Mouse (Mus musculus) gonadal fat pad, adult 2 months (tissue): ENCODE data around the gene Diaph2. TPM values are rescaled to one million over a fixed set of nuclear protein-coding genes. Genes with fewer than 3 reads are reported as not detected.
"Not testable (repeated sequence)": the region's sequence is repeated elsewhere in the genome, so short reads cannot be mapped to it uniquely, and the experiment has no call there.

ENCODE experiments used
- DNase-seq: peaks from one replicate; pipeline ENCODE4 v3.0.0-alpha.2; 2012; ENCODE audit warnings: low read depth
- polyA plus RNA-seq: library from polyadenylated mRNA; depleted of rRNA; stranded (reverse); fragments of >200 nt; gene quantifications from 2 replicates; pipeline ENCODE4 v1.2.3, GENCODE M21; 2012; rRNA removed

The Diaph2 gene
- 3.5 and 4.7 TPM in 2 replicates for polyA plus RNA-seq

DNA sequence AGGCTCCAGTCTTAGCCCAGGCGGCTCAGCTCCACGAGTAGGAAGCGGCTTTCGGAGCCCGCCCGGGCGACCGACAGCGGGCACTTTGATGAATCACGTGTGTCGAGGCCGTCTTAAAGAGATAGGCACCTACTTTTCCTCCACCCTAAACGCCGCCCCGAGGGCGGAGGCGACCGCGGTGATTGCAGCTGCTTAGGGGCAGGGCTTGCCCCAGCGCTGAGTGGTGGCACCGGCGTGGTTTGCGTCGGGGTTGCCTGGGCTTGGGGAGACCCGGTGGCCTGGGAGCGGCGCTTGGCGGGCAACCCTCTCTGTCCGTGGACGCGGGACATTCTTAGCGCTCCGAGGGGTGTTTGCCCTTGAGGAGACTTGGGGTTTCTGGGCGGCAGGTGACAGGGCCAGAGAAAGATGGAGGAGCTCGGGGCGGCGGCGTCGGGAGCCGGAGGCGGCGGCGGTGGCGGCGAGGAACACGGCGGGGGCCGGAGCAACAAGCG, at the start of gene Diaph2:
Diaph2 (plus strand) TSS at position 172 of the 491 bp plus-strand sequence.
- DNase-seq, result no peak

- no peak for DNase-seq
Measured at GRCm38 (mm10) chrX:129701634-129702312, 47.8 kb upstream of the Diaph2 start.

GRCm38 (mm10) chrX:129709656-129710055, 39.9 kb upstream of the Diaph2 start:
- no peak for DNase-seq

DNA sequence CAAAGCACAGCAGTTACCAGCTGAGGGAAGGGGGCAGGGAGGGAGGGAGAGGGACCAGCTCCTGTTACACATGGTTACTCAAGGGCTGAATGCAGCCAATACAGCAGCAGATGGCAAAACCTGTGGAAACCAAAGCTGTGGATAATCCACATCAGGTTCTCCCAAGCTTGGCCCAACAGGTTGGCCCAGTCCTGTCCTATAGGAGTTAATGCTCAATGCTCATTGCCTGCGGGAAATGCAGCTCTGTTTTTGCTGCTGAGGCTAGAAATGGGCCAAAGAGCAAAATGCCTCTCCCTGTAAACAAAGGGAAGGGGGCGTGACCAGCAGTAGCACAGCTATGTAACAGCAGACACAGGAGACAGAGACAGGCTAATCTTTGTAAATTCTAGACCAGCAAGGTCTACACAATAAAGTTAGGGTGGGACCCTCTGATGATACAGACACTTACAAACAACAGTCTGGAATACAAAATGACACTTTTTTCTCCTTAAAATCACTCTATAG, 20.8 kb upstream of the Diaph2 start:
- peak; percentile 62 for DNase-seq

DNA sequence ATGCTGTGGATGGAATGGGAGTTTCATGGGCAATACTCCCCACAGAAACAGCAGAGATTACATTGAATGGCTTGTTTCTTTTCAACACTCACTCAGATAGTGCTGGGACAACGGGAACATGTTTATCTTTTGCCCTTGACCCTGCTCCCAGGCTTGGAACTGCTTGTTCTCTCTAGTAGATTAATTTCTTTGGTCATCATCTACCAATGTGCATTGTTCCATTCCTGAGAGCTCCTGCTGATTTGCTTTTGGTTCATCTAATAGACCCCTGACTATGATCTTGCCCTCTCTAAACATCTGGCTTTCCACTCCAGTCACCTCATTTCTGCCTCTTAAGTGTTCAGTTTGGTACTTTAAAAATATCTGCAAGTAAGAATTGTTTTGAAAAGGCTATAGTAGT, 13.0 kb upstream of the Diaph2 start:
- no peak for DNase-seq

DNA sequence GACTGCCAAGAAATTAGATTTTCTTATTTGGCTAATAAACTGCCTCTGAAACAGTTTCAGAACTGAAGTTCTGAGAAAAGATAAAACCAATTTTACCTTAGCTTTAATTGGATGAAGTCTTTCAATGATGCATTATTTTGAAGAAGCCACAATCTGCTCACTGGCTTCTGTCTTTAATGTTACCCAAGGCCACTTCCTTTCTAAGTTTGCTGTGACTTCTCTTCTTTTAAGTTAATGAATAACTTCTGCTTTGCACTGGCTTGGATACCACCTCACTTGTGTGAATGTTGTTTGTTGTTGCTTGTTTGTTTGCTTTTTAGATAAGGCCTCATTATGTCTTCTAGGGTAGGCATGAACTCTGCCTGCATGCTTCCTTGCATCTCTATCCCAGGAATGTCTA, 10.3 kb upstream of the Diaph2 start:
- no peak for DNase-seq

GRCm38 (mm10) chrX:129742981-129743380, 6.6 kb upstream of the Diaph2 start:
- DNase-seq, result no peak

GRCm38 (mm10) chrX:129745976-129746375, 3.6 kb upstream of the Diaph2 start:
- DNase-seq, result no peak

GRCm38 (mm10) chrX:129749102-129749501, 440 bp upstream of the Diaph2 start:
- no peak for DNase-seq

DNA sequence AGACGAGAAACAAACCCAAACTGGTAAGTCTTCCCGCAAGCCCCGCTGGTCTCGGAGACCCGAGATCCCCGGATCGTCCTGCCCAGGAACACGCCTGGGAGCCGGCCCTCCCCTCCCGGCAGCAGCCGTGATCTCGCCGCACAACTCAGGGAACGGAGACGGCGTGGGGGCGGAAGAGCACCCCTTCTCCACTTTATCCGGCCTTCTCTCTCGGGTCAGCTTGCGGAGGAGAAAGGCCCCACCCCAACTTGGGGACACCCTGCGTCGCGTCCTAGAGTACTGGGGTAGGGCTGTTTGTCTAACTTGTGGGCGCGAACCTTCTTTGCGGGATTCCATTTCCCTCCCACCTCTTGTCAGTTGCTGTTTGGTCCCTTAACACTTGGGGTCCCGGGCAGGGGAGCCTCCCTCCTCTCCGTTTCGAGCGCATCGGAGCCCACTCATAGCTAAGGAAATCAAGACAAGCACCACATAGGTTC, 590 bp downstream of the Diaph2 start:
- no peak for DNase-seq

- no peak for DNase-seq
Measured at GRCm38 (mm10) chrX:129750606-129751005, 1.1 kb downstream of the Diaph2 start.

DNA sequence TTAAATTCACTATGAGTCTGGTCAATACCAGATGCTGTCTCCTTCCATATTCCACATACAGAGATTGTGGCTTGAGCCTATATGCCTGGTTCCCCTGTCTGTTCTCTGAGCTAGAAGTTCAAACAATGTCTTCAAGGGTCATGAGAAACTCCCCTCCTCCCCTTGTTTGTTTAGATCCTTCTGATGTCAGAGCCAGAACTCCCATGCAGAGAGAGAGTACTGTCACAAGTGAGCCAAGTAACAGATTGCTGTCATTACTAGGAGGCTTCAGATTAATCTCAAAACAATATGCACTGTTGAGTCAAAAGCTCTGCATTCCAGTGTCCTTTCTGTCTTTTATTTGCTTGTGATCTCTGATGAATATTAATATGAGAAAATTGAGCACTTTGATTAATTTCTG, 7.1 kb downstream of the Diaph2 start:
- DNase-seq, result no peak

- DNase-seq, result no peak
Measured at GRCm38 (mm10) chrX:129762649-129763048, 13.1 kb downstream of the Diaph2 start.

- no peak for DNase-seq
Measured at GRCm38 (mm10) chrX:129765378-129765777, 15.8 kb downstream of the Diaph2 start.

DNA sequence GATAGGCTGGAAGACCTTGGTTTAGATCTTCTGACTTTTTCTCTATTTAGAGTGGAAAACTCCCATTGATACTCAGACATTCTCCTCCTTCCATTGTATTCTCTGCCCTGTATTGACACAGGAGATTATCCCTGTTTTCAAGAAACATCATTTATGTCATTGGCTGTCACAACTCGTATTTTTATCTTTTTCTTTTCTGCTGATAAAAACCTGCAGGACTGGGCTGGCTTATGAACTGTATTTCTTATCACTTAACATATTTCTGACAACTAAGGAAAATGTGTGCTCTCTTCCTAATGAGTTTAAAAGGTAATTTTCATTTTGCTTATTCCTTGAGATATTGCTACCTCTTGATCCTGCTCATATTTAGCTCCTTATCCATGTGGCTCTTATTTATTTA, 17.3 kb downstream of the Diaph2 start:
- DNase-seq, result no peak

DNA sequence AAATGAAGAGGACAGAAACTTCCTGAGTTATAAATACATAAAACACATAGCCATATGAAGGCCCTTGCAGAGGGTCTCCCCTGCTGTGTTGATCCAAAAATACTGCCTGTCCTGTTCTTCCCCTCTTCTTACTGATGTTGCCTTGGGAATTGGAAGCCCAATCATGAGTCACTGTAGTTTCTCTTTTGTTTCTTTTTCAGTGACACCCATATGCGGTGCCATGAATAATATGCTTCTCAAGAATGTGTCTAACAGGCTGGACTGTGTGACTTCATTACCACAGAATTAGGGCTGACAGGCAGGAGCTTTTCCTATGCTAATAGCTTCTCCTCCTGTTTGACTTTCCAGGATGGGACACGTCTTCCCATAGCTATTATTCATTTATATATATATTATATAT, 21.1 kb downstream of the Diaph2 start:
- no peak for DNase-seq

DNA sequence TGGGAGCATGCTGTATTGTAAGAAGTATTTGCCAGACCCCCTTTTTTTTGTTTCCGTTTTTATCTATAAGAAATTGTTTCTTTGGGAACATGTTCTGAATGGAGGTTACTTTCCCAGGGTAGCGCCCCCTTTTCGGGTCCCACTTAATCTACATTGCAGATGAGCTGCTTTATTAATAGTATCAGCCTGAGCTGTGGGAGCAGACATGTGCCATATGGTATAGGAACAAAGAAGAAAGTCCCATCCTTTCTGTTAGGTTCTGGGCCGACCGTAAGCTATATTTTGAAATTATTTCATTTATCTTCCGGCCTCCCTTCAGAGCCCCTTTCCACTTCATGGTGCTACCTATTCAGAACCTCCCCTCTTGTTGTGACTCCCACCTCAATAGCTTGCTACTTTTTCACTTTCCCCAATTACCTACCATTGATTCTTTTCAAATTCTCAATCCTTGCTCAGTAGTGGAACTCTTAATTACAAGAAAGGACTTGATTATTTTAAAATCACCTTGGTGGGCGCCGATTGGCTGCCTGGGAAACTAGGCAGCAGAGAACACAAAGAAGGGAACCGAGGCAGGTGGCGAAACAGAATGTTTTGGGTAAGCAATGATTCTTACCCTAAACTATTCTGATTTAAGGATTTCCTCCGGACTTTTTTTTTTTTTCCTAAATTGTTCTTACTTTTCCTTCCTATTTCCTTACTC, 24.2 kb downstream of the Diaph2 start:
- no peak for DNase-seq

DNA sequence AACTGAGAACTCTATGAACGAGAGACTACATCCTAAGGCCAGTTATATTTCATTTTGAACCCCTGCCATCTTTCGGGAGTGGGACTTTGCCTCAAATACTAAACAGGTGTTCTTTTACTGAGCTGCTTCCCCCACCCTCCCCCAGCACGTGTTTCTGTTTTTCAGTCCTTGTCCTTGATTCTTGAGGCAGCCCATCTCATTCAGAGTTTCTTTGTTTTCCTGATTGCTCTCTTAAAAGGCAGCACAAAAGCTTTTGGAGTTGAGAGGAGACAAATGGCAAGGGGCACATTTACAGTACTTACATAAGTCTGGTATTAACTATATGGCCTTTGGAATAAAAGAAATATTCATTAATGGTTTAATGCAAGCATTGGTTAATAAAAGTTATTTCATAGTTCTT, 24.9 kb downstream of the Diaph2 start:
- DNase-seq, result no peak

GRCm38 (mm10) chrX:129776761-129777160, 27.2 kb downstream of the Diaph2 start:
- DNase-seq, result no peak

DNA sequence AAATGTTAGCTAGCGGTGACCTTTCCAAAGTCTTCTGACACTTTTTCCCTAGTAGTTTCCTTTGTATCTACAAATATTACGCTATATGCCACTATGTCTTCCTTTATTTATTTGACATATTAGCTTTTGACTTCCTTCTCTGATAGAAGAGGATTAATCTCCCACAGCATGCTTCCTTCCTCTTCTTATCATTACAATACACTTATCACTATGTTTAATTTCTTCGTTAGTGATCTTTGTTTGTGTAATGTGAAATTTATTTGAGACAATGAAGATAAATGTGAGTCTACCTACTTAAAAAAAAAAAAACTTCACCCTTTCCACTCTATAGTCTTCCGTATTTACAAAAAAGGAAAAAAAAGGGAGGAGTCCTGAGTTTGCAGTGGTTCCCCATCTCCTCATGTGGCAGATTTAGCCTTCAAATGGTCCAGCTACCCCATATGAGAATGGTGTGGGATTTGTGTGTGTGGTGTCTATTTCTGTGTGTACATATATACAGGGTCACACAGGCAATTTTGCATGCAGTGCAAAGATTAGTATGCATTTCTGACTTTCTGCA, 27.9 kb downstream of the Diaph2 start:
- no peak for DNase-seq

DNA sequence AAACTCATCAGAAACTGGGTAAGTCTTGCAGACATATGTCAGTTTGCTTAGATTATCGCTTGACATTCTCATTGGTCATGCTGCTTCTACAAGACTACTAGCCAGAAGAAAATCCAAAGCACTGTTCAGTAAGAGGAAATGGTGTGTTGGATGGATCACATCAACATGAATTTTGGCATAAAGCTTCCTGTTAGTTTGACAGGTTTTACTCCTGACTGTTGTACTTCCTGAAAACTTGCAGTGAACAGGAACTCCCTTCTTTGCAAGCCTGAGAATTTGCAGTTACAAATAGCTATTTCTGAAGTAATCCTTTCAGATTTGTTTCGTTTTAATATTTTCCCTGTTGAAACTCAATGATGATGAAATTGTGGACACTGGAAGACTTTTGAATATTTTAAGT, 32.3 kb downstream of the Diaph2 start:
- no peak for DNase-seq

DNA sequence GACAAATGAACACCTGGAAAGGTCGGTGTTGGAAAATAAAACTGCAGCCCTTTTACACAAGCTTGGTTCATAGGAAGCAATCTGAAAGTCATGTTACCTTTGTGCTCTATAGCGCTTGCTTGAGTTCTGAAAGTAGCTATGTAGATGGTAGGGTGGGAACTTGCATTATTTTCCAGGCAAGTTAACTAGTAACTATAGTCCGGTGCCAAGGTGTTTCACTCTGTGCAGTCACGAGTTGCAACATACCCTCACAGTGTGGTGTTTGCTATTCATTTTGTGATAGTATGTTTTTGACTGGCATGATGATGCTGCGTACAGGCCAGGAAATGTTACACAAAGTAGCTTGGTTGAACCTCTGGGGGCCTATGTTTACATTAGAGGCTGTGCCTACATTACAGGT, 34.5 kb downstream of the Diaph2 start:
- DNase-seq, result no peak

GRCm38 (mm10) chrX:129799920-129800319, 50.4 kb downstream of the Diaph2 start:
- DNase-seq, result not testable (repeated sequence)
